Mouse (Mus musculus): ENCODE measurements around the gene P4hb. TPM values are rescaled to one million over a fixed set of nuclear protein-coding genes. Genes with fewer than 3 reads are reported as not detected.
"Not testable (repeated sequence)": the region's sequence is repeated elsewhere in the genome, so short reads cannot be mapped to it uniquely, and the experiment has no call there.

The P4hb gene
- polyA plus RNA-seq, 1 experiment, result 705 TPM

- no peak for TF ChIP-seq POLR2A (IDR thresholded peaks at IDR 0.05; ENCODE audit: low read depth, low read length)
- TF ChIP-seq CTCF (IDR thresholded peaks at IDR 0.05; ENCODE audit: extremely low read depth, insufficient read length, insufficient replicate concordance, low read depth, low read length), result no peak
- no peaks in the 10 kb centered on the region for H3K36me3 ChIP-seq (ENCODE audit: control insufficient read depth, insufficient read depth, low read length)
- H3K4me3 ChIP-seq (ENCODE audit: low read depth, low read length), result peak overlapping the region; percentile 4; the same call in 1 of the 2 replicates
- peaks cover 15% of the 10 kb centered on the region; the same call in 1 of the 2 replicates for H3K4me1 ChIP-seq (ENCODE audit: control insufficient read depth, insufficient read depth, insufficient read length, low read length)
- H3K27me3 ChIP-seq (ENCODE audit: control insufficient read depth, insufficient read depth, low read length), result no peaks in the 10 kb centered on the region
- peak overlapping the region; percentile 98 for H3K27ac ChIP-seq (ENCODE audit: insufficient read depth, low read depth, low read length)
- WGBS, result 22% methylated on average over 6 of the region's 6 CpGs
Measured at GRCm38 (mm10) chr11:120518558-120518957, 54.5 kb downstream of the P4hb start.

GRCm38 (mm10) chr11:120518027-120518426, 55.0 kb downstream of the P4hb start:
- no peak overlapping the region for H3K4me3 ChIP-seq (ENCODE audit: low read depth, low read length)
- WGBS, result 24% methylated on average over 6 of the region's 6 CpGs
- H3K27ac ChIP-seq (ENCODE audit: insufficient read depth, low read depth, low read length), result peak overlapping the region; percentile 98
- H3K36me3 ChIP-seq (ENCODE audit: control insufficient read depth, insufficient read depth, low read length), result no peaks in the 10 kb centered on the region
- peaks cover 15% of the 10 kb centered on the region; the same call in 1 of the 2 replicates for H3K4me1 ChIP-seq (ENCODE audit: control insufficient read depth, insufficient read depth, insufficient read length, low read length)
- H3K27me3 ChIP-seq (ENCODE audit: control insufficient read depth, insufficient read depth, low read length), result no peaks in the 10 kb centered on the region
- TF ChIP-seq CTCF (IDR thresholded peaks at IDR 0.05; ENCODE audit: extremely low read depth, insufficient read length, insufficient replicate concordance, low read depth, low read length) (no peak), POLR2A (IDR thresholded peaks at IDR 0.05; ENCODE audit: low read depth, low read length) (no peak)

GRCm38 (mm10) chr11:120517147-120517546, 55.9 kb downstream of the P4hb start:
- Histone ChIP-seq H3K36me3 (ENCODE audit: control insufficient read depth, insufficient read depth, low read length) (no peaks in the 10 kb centered on the region), H3K4me1 (ENCODE audit: control insufficient read depth, insufficient read depth, insufficient read length, low read length) (peaks cover 15% of the 10 kb centered on the region; the same call in 1 of the 2 replicates), H3K27ac (ENCODE audit: insufficient read depth, low read depth, low read length) (no peak overlapping the region), H3K4me3 (ENCODE audit: low read depth, low read length) (no peak overlapping the region), H3K27me3 (ENCODE audit: control insufficient read depth, insufficient read depth, low read length) (no peaks in the 10 kb centered on the region)
- no peak for TF ChIP-seq CTCF (IDR thresholded peaks at IDR 0.05; ENCODE audit: extremely low read depth, insufficient read length, insufficient replicate concordance, low read depth, low read length)
- TF ChIP-seq POLR2A (IDR thresholded peaks at IDR 0.05; ENCODE audit: low read depth, low read length), result no peak
- WGBS, result 91% methylated on average over 4 of the region's 4 CpGs

GRCm38 (mm10) chr11:120515611-120516010, 57.4 kb downstream of the P4hb start:
- Histone ChIP-seq H3K4me1 (ENCODE audit: control insufficient read depth, insufficient read depth, insufficient read length, low read length) (peaks cover 17% of the 10 kb centered on the region; the same call in 1 of the 2 replicates), H3K36me3 (ENCODE audit: control insufficient read depth, insufficient read depth, low read length) (no peaks in the 10 kb centered on the region), H3K27ac (ENCODE audit: insufficient read depth, low read depth, low read length) (peak overlapping the region; percentile 71), H3K27me3 (ENCODE audit: control insufficient read depth, insufficient read depth, low read length) (no peaks in the 10 kb centered on the region), H3K4me3 (ENCODE audit: low read depth, low read length) (no peak overlapping the region)
- TF ChIP-seq CTCF (IDR thresholded peaks at IDR 0.05; ENCODE audit: extremely low read depth, insufficient read length, insufficient replicate concordance, low read depth, low read length) (peak; percentile 93), POLR2A (IDR thresholded peaks at IDR 0.05; ENCODE audit: low read depth, low read length) (no peak; the same call in 1 of the 2 replicates)
- 15% methylated on average over 17 of the region's 17 CpGs for WGBS

- H3K27me3 ChIP-seq (ENCODE audit: control insufficient read depth, insufficient read depth, low read length); H3K4me3 ChIP-seq (ENCODE audit: low read depth, low read length); H3K36me3 ChIP-seq (ENCODE audit: control insufficient read depth, insufficient read depth, low read length); H3K27ac ChIP-seq (ENCODE audit: insufficient read depth, low read depth, low read length): not testable (repeated sequence)
- 96% methylated on average over 2 of the region's 2 CpGs for WGBS
- peaks cover 23% of the 10 kb centered on the region; the same call in 1 of the 2 replicates for H3K4me1 ChIP-seq (ENCODE audit: control insufficient read depth, insufficient read depth, insufficient read length, low read length)
Measured at GRCm38 (mm10) chr11:120514262-120514661, 58.8 kb downstream of the P4hb start.

GRCm38 (mm10) chr11:120512790-120513453, 60.1 kb downstream of the P4hb start:
- H3K36me3 ChIP-seq (ENCODE audit: control insufficient read depth, insufficient read depth, low read length), result no peaks in the 10 kb centered on the region
- 16% methylated on average over 6 of the region's 6 CpGs for WGBS
- H3K4me3 ChIP-seq (ENCODE audit: low read depth, low read length), result no peak overlapping the region
- TF ChIP-seq CTCF (IDR thresholded peaks at IDR 0.05; ENCODE audit: extremely low read depth, insufficient read length, insufficient replicate concordance, low read depth, low read length), result no peak
- no peak for TF ChIP-seq POLR2A (IDR thresholded peaks at IDR 0.05; ENCODE audit: low read depth, low read length)
- H3K27me3 ChIP-seq (ENCODE audit: control insufficient read depth, insufficient read depth, low read length), result no peaks in the 10 kb centered on the region
- no peak overlapping the region for H3K27ac ChIP-seq (ENCODE audit: insufficient read depth, low read depth, low read length)
- peaks cover 23% of the 10 kb centered on the region; the same call in 1 of the 2 replicates for H3K4me1 ChIP-seq (ENCODE audit: control insufficient read depth, insufficient read depth, insufficient read length, low read length)

- Histone ChIP-seq H3K36me3 (ENCODE audit: control insufficient read depth, insufficient read depth, low read length) (no peaks in the 10 kb centered on the region), H3K4me1 (ENCODE audit: control insufficient read depth, insufficient read depth, insufficient read length, low read length) (peaks cover 27% of the 10 kb centered on the region), H3K27ac (ENCODE audit: insufficient read depth, low read depth, low read length) (peak overlapping the region; percentile 86), H3K4me3 (ENCODE audit: low read depth, low read length) (peak overlapping the region; percentile 38), H3K27me3 (ENCODE audit: control insufficient read depth, insufficient read depth, low read length) (no peaks in the 10 kb centered on the region)
- WGBS, result 4% methylated on average over 16 of the region's 16 CpGs
- no peak for TF ChIP-seq CTCF (IDR thresholded peaks at IDR 0.05; ENCODE audit: extremely low read depth, insufficient read length, insufficient replicate concordance, low read depth, low read length)
Measured at GRCm38 (mm10) chr11:120510375-120511030, 62.5 kb downstream of the P4hb start.

Other genes starting within 250 kb of the P4hb start
- gene Actg1, start 224.7 kb downstream of the P4hb start, polyA plus RNA-seq (2012; rRNA removed), result 927 and 1,318 TPM in 2 replicates
- not detected in 2 replicates for gene Fscn2, start 211.7 kb downstream of the P4hb start, polyA plus RNA-seq (2012; rRNA removed)
- gene Faap100, start 194.5 kb downstream of the P4hb start, polyA plus RNA-seq (2012; rRNA removed), result 32.0 and 49.2 TPM in 2 replicates
- 29.0 and 54.8 TPM in 2 replicates for gene Nploc4, start 135.5 kb downstream of the P4hb start, polyA plus RNA-seq (2012; rRNA removed)
- 0.15 and 0.60 TPM in 2 replicates for gene Tspan10, start 130.6 kb downstream of the P4hb start, polyA plus RNA-seq (2012; rRNA removed)
- 0.43 TPM in 2 replicates for gene Pde6g, start 119.8 kb downstream of the P4hb start, polyA plus RNA-seq (2012; rRNA removed)
- 16.6 and 23.6 TPM in 2 replicates for gene Oxld1, start 115.2 kb downstream of the P4hb start, polyA plus RNA-seq (2012; rRNA removed)
- gene Ccdc137, start 115.1 kb downstream of the P4hb start, polyA plus RNA-seq (2012; rRNA removed), result 3.6 and 4.4 TPM in 2 replicates
- gene Arl16, start 105.6 kb downstream of the P4hb start, polyA plus RNA-seq (2012; rRNA removed), result 14.3 and 15.4 TPM in 2 replicates
- gene Mrpl12, start 88.6 kb downstream of the P4hb start, polyA plus RNA-seq (2012; rRNA removed), result 130 and 155 TPM in 2 replicates
- gene Slc25a10, start 81.4 kb downstream of the P4hb start, polyA plus RNA-seq (2012; rRNA removed), result 298 and 416 TPM in 2 replicates
- 1.4 and 2.6 TPM in 2 replicates for gene Gcgr, start 42.6 kb downstream of the P4hb start, polyA plus RNA-seq (2012; rRNA removed)
- 24.0 and 30.3 TPM in 2 replicates for gene Mcrip1, start 23.5 kb downstream of the P4hb start, polyA plus RNA-seq (2012; rRNA removed)
- gene Ppp1r27, start 22.1 kb downstream of the P4hb start, polyA plus RNA-seq (2012; rRNA removed), result 0.51 TPM in 1 of 2 replicates, not detected in the other
- 489 and 1,022 TPM in 2 replicates for gene Arhgdia, start 8.4 kb upstream of the P4hb start, polyA plus RNA-seq (2012; rRNA removed)
- 12.0 and 24.0 TPM in 2 replicates for gene Alyref, start 25.1 kb upstream of the P4hb start, polyA plus RNA-seq (2012; rRNA removed)
- gene Anapc11, start 25.2 kb upstream of the P4hb start, polyA plus RNA-seq (2012; rRNA removed), result 46.4 and 97.9 TPM in 2 replicates
- gene Npb, start 35.2 kb upstream of the P4hb start, polyA plus RNA-seq (2012; rRNA removed), result 0.98 and 7.2 TPM in 2 replicates
- gene Pcyt2, start 44.7 kb upstream of the P4hb start, polyA plus RNA-seq (2012; rRNA removed), result 449 and 1,029 TPM in 2 replicates
- gene Sirt7, start 52.0 kb upstream of the P4hb start, polyA plus RNA-seq (2012; rRNA removed), result 99.1 and 147 TPM in 2 replicates
- gene Mafg, start 60.3 kb upstream of the P4hb start, polyA plus RNA-seq (2012; rRNA removed), result 24.8 and 33.6 TPM in 2 replicates
- 17.1 and 19.9 TPM in 2 replicates for gene Pycr1, start 70.5 kb upstream of the P4hb start, polyA plus RNA-seq (2012; rRNA removed)
- 0.39 and 1.0 TPM in 2 replicates for gene Myadml2, start 74.9 kb upstream of the P4hb start, polyA plus RNA-seq (2012; rRNA removed)
- gene Notum, start 87.9 kb upstream of the P4hb start, polyA plus RNA-seq (2012; rRNA removed), result 0.67 and 0.99 TPM in 2 replicates
- 86.9 and 138 TPM in 2 replicates for gene Aspscr1, start 99.7 kb upstream of the P4hb start, polyA plus RNA-seq (2012; rRNA removed)
- 38.4 and 46.2 TPM in 2 replicates for gene Cenpx, start 140.5 kb upstream of the P4hb start, polyA plus RNA-seq (2012; rRNA removed)
- 22.0 and 23.9 TPM in 2 replicates for gene Lrrc45, start 140.7 kb upstream of the P4hb start, polyA plus RNA-seq (2012; rRNA removed)
- gene Rac3, start 148.2 kb upstream of the P4hb start, polyA plus RNA-seq (2012; rRNA removed), result 4.1 and 5.1 TPM in 2 replicates
- gene Dcxr, start 154.0 kb upstream of the P4hb start, polyA plus RNA-seq (2012; rRNA removed), result 102 and 127 TPM in 2 replicates
- gene Cbr2, start 158.9 kb upstream of the P4hb start, polyA plus RNA-seq (2012; rRNA removed), result 1.2 and 11.4 TPM in 2 replicates
- 1.4 and 58.5 TPM in 2 replicates for gene Hmga1b, start 189.5 kb upstream of the P4hb start, polyA plus RNA-seq (2012; rRNA removed)
- gene Rfng, start 211.0 kb upstream of the P4hb start, polyA plus RNA-seq (2012; rRNA removed), result 41.0 and 90.5 TPM in 2 replicates
- gene Gps1, start 211.0 kb upstream of the P4hb start, polyA plus RNA-seq (2012; rRNA removed), result 57.5 and 86.4 TPM in 2 replicates
- gene Dus1l, start 223.2 kb upstream of the P4hb start, polyA plus RNA-seq (2012; rRNA removed), result 24.1 and 29.0 TPM in 2 replicates